Mouse (Mus musculus) retina, postnatal 1 day (tissue): ENCODE data around the gene Akap10.
"Not testable (repeated sequence)": the region's sequence is repeated elsewhere in the genome, so short reads cannot be mapped to it uniquely, and the experiment has no call there.

Source experiments
- DNase-seq: peaks from one replicate; pipeline ENCODE4 v3.0.0-alpha.2; 2012

Gene Akap10

GRCm38 (mm10) chr11:61930640-61931586 lies 861 bp upstream of the Akap10 start:
- DNase-seq = peak; percentile 7

- no peak for DNase-seq
Observed at GRCm38 (mm10) chr11:61929323-61930097, 542 bp downstream of the Akap10 start.

DNA sequence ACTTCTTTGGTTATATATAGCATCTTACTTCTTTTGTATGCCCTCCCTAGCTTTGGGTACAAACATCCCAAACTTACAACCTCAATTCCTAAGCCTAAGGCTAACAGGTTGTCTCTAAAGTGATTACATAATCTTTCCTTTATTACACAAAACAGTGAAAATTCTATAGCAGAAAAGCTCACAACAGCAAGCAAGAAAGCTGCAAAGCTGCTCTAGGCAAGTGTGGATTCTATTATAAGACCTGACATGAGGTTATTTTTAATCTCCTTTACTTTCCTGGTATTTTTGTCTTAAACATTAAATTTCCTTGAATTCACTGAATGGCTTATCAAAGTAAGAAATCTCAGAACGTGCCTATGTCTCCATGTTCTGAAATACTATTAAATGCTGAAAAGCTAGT lies 6.7 kb downstream of the Akap10 start:
- no peak for DNase-seq

- no peak for DNase-seq
Observed at GRCm38 (mm10) chr11:61919702-61920101, 10.3 kb downstream of the Akap10 start.

DNA sequence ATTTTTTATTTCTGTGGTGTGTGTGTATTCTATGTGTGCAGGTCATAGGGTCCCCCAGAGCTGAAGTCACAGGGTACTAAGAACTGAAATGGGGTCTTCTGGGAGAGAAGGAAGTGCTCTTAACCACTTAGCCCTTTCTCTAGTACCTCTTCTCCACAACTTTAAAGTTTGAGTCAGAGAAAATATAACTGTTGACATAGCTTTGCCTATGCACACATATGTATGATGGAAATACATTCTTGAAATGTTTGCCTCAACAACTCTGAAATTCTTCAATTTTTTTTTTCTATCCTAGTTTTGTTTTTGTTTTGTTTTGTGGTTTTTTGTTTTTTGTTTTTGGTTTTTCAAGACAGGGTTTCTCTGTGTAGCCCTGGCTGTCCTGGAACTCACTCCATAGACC lies 21.7 kb downstream of the Akap10 start:
- no peak for DNase-seq

GRCm38 (mm10) chr11:61882183-61882582 lies 47.9 kb downstream of the Akap10 start:
- DNase-seq = peak; percentile 16

DNA sequence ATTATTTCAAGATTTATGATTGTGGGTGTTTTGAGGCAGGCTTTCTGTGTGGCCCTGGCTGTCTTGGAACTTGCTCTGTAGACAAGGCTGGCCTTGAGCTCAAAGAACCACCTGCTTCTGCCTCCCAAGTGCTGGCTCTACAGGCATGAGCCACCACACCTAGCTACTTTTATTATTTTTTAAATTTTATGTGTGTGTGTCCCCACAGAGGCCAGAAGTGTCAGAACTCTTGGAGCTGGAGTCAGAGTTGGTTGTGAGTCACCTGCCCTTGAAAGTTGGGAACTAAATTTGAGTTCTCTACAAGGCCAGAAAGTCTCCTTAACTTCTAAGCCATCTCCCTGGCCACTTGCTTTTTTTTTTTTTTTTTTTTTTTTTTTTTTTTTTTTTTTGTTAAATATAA lies 50.1 kb downstream of the Akap10 start:
- DNase-seq = no peak

GRCm38 (mm10) chr11:61871881-61872280 lies 58.2 kb downstream of the Akap10 start:
- no peak for DNase-seq

DNA sequence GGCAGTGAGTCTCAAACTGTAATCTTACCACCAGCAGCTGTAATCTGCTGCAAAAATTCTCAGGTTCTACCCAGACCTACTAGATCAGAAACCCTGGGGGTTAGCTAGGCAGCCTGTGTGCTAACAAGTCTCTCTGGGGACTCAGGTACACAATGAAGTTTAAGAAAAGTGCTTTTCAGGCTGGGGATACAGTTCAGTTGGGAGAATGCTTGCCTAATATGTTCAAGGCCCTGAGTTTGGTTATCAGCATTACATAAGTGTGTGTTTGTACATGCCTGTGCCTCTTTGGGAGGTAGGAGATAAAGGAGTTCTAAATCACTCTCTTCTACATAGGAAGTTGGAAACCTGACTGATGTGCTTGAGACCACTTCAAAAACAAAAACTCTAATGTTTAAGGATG lies 63.2 kb downstream of the Akap10 start:
- no peak for DNase-seq

- no peak for DNase-seq
Observed at GRCm38 (mm10) chr11:61861781-61862547, 68.1 kb downstream of the Akap10 start.

GRCm38 (mm10) chr11:61859316-61859715 lies 70.7 kb downstream of the Akap10 start:
- DNase-seq = no peak

GRCm38 (mm10) chr11:61855539-61855938 lies 74.5 kb downstream of the Akap10 start:
- no peak for DNase-seq

- DNase-seq = peak; percentile 95
Observed at GRCm38 (mm10) chr11:61854988-61855411, 75.1 kb downstream of the Akap10 start, which contains the start of gene Ulk2. Gene Ulk2, minus strand, starts transcription at chr11:61855073.

DNA sequence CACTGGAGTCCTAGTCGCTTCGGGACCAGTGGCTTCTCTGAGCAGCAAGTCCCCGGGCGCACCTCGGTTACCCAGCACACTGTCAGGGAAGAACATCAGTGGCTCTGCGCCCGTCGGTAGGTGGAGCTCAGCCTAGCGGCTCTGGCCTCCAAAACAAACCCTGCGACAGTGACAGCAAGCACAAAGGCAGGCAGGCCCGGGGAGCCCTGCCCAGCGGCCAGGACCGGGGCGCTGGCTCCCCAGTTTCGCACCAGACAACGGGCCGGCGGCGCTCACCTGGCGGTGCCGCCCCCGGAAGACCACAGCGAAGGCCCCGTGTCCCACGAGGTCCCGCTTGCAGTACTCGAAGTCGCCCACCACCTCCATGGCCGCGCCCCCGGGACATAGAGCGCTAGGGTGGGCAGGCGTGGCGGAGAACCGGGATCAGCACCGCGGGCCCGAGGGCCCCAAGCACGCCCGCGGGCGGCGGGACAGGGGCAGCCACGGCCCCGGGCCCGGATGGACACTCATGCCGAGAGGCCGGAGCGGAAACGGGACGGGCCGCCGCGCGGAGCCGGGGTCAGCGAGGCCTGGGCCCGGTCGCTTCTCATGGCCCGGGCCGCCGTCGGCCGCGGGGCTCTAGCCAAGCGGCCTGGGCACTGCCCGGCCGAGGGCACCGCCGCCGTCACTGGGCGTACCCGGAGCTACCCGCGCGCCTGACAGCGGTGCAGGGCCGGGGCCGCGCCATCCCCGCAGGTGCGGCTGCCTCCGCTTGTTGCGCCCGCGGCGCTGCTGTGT lies 75.7 kb downstream of the Akap10 start:
- DNase-seq = peak; percentile 88

- DNase-seq = no peak
Observed at GRCm38 (mm10) chr11:61853659-61854058, 76.4 kb downstream of the Akap10 start.

DNA sequence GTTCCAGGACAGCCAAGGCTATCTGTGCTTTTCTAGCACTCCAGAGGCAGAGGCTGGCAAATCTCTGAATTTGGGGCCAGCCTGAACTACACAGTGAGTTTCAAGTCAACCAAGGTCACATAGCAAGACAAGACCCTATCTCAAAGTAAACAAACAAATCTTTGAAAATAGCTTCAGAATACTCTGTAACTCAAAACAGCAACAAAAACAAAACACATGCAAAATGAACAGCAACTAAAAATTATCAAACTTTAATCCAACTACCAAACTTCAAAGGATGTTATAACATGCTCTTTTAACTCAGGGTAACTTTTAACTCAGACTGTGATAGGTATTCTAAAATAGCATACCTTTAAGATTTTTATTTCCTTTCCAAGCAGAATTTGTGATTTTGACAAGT lies 77.1 kb downstream of the Akap10 start:
- no peak for DNase-seq

GRCm38 (mm10) chr11:61851195-61851594 lies 78.9 kb downstream of the Akap10 start:
- no peak for DNase-seq

DNA sequence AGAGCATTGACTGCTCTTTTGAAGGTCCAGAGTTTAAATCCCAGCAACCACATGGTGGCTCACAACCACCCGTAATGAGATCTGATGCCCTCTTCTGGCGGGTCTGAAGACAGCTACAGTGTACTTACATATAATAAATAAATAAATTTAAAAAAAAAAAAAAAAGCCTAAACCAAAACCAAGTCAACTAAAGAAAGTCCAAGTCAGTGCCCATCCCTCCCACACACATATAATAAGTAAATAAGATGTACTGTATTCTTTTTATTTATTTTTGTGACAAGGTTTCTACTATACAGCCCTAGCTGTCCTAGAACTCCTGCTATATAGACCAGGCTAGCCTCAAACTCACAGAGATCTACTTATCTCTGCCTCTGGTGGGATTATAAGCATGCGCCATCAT lies 89.4 kb downstream of the Akap10 start:
- not testable (repeated sequence) for DNase-seq

DNA sequence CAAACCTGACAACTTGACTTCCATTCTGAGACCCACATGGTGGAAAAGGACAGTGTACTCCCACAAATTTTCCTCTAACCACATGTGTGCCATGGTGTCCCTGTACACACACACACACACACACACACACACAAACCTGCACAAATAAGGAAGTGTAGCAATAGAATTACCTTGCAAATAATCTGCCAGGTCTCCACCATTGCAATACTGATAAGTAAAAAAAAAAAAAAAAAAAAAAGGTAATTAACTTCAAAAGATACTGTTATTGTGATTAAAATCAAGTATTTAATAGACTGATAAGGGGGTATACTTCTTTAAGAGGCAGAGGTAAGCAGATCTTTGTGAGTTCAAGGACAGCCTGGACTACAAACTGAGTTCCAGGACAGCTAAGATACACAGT lies 90.1 kb downstream of the Akap10 start:
- no peak for DNase-seq

DNA sequence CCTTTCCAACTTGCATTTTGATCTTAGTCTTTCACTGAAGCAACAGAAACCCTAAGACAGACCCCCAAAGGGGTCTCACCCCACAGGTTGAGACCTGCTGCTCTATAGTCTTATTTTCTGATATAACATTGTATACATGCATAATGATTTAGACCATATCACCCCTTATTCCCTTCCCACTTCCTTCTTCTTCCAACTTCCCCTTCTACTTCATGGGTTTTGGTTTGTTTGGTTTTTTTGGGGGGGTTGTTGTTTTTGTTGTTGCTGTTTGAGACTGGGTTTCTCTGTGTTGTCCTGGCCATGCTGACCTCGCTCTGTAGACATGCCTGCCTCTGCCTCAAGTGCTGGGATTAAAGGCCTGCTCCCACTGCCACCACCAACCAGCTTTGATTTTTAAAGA lies 90.9 kb downstream of the Akap10 start:
- no peak for DNase-seq
